ENCODE assay signal across 14 mouse cellular contexts in genomic region chr14:57606663-57607365, GRCm38 (mm10). TPM values are rescaled to one million over a fixed set of nuclear protein-coding genes. Genes with fewer than 3 reads are reported as not detected.
DNase-seq lines count a peak whose midpoint lies in the region; ATAC-seq and TF ChIP-seq lines count a peak whose summit lies in the region.
"Had no signal": no experiment of that assay in that cellular context is flagged by ENCODE, and none has a peak within 500 bp of the region (broad histone marks: within the 10 kb centered on the region; RNA-seq: fewer than 3 reads in every experiment).

No protein-coding gene starts in this region.

- peaks cover 30% of the 10 kb centered on the region for H3K36me3 ChIP-seq in embryonic facial prominence, embryonic 14.5 days (ENCODE audit: control insufficient read depth, insufficient read depth, low read length)
- H3K36me3 ChIP-seq in embryonic facial prominence, embryonic 10.5 days (replicated peaks) = peaks cover 43% of the 10 kb centered on the region
- peaks cover 21% of the 10 kb centered on the region for H3K36me3 ChIP-seq in heart, postnatal 0 days (replicated peaks; ENCODE audit: control insufficient read depth, insufficient read depth, low read length)
- 0 out of 2 replicates have a peak, but pooled peaks cover 8% of the 10 kb centered on the region for H3K36me3 ChIP-seq in lung, postnatal 0 days (ENCODE audit: insufficient read depth, low read length)

- ATAC-seq in embryonic facial prominence, embryonic 14.5 days (ENCODE audit: low read depth) = 0 out of 2 replicates have a peak, but pooled peaks have one; percentile 14
- no peak for ATAC-seq in heart, postnatal 0 days (ENCODE audit: insufficient read depth, low read depth)
- ATAC-seq in lung, postnatal 0 days = peak; percentile 78
- ATAC-seq in erythroblast, adult 5-6 weeks (replicated peaks; ENCODE audit: low FRiP score, poor library complexity, severe bottlenecking) = no peak

- H3K9me3 ChIP-seq in embryonic facial prominence, embryonic 14.5 days (ENCODE audit: control insufficient read depth, low read length) = no peaks in the 10 kb centered on the region
- H3K9me3 ChIP-seq in embryonic facial prominence, embryonic 10.5 days = no peaks in the 10 kb centered on the region
- H3K9me3 ChIP-seq in heart, postnatal 0 days (replicated peaks; ENCODE audit: control insufficient read depth, low read length) = no peaks in the 10 kb centered on the region
- no peaks in the 10 kb centered on the region for H3K9me3 ChIP-seq in lung, postnatal 0 days (ENCODE audit: low read length)
- H3K9me3 ChIP-seq: embryonic facial prominence, embryonic 12.5 days; limb, embryonic 15.5 days; neural tube, embryonic 13.5 days; stomach, embryonic 15.5 days had no signal

- no peak overlapping the region for H3K9ac ChIP-seq in embryonic facial prominence, embryonic 14.5 days (ENCODE audit: low read depth, low read length)
- no peak overlapping the region for H3K9ac ChIP-seq in heart, postnatal 0 days (replicated peaks; ENCODE audit: low read depth, low read length)
- H3K9ac ChIP-seq in lung, postnatal 0 days (replicated peaks; ENCODE audit: low read depth) = no peak overlapping the region
- H3K9ac ChIP-seq: embryonic facial prominence, embryonic 12.5 days; limb, embryonic 15.5 days; neural tube, embryonic 13.5 days; stomach, embryonic 15.5 days had no signal

- intact Hi-C loops in heart, postnatal 36 days (cut with DNase I) = no loop called here

- WGBS in embryonic facial prominence, embryonic 14.5 days = 51% methylated on average over 8 of the region's 8 CpGs
- 82% methylated on average over 8 of the region's 8 CpGs for WGBS in embryonic facial prominence, embryonic 10.5 days
- 60% methylated on average over 8 of the region's 8 CpGs for WGBS in heart, postnatal 0 days
- 26% methylated on average over 8 of the region's 8 CpGs for WGBS in lung, postnatal 0 days

- peaks cover 13% of the 10 kb centered on the region; the same call in 1 of the 2 replicates for H3K4me1 ChIP-seq in embryonic facial prominence, embryonic 14.5 days (ENCODE audit: control insufficient read depth, insufficient read depth, low read length)
- H3K4me1 ChIP-seq in embryonic facial prominence, embryonic 10.5 days = peaks cover 7% of the 10 kb centered on the region; the same call in 1 of the 2 replicates
- H3K4me1 ChIP-seq in heart, postnatal 0 days (ENCODE audit: control insufficient read depth, insufficient read depth) = 0 out of 2 replicates have a peak, but pooled peaks cover 6% of the 10 kb centered on the region
- H3K4me1 ChIP-seq in lung, postnatal 0 days (ENCODE audit: insufficient read depth, low read depth, low read length) = peaks cover 8% of the 10 kb centered on the region; the same call in 1 of the 2 replicates

- H3K4me2 ChIP-seq in embryonic facial prominence, embryonic 14.5 days (ENCODE audit: low read depth, low read length) = no peak overlapping the region
- H3K4me2 ChIP-seq in heart, postnatal 0 days (ENCODE audit: low read depth, low read length) = no peak overlapping the region
- H3K4me2 ChIP-seq in lung, postnatal 0 days (replicated peaks; ENCODE audit: low read depth, low read length) = peak overlapping the region; percentile 15; the same call in 1 of the 2 replicates
- H3K4me2 ChIP-seq: embryonic facial prominence, embryonic 12.5 days; limb, embryonic 15.5 days; midbrain, embryonic 11.5 days; neural tube, embryonic 13.5 days; stomach, embryonic 15.5 days had no signal

- peak; percentile 14; the same call in 1 of the 2 replicates for TF ChIP-seq EP300 in heart, postnatal 0 days (IDR thresholded peaks at IDR 0.05; ENCODE audit: low read depth)
- TF ChIP-seq EP300 in lung, postnatal 0 days (IDR thresholded peaks at IDR 0.05) = peak; percentile 86

- TF ChIP-seq CTCF in heart, postnatal 0 days (IDR thresholded peaks at IDR 0.05; ENCODE audit: low read depth) = no peak
- no peak for TF ChIP-seq CTCF in lung, postnatal 0 days (IDR thresholded peaks at IDR 0.05)

- no peak overlapping the region for H3K4me3 ChIP-seq in embryonic facial prominence, embryonic 14.5 days (ENCODE audit: low read depth, low read length)
- no peak overlapping the region for H3K4me3 ChIP-seq in embryonic facial prominence, embryonic 10.5 days
- H3K4me3 ChIP-seq in heart, postnatal 0 days (ENCODE audit: low read depth, low read length) = no peak overlapping the region
- H3K4me3 ChIP-seq in lung, postnatal 0 days (ENCODE audit: low read depth, low read length) = no peak overlapping the region
- H3K4me3 ChIP-seq: embryonic facial prominence, embryonic 12.5 days; limb, embryonic 15.5 days; neural tube, embryonic 13.5 days; stomach, embryonic 15.5 days had no signal

- peak overlapping the region; percentile 35 for H3K27ac ChIP-seq in embryonic facial prominence, embryonic 14.5 days (replicated peaks; ENCODE audit: low read depth, low read length)
- H3K27ac ChIP-seq in embryonic facial prominence, embryonic 10.5 days (replicated peaks) = no peak overlapping the region
- H3K27ac ChIP-seq in heart, postnatal 0 days (ENCODE audit: low read depth) = no peak overlapping the region; the same call in 1 of the 2 replicates
- peak overlapping the region; percentile 48 for H3K27ac ChIP-seq in lung, postnatal 0 days (ENCODE audit: low read length)
- H3K27ac ChIP-seq: macrophage had no signal

- H3K27me3 ChIP-seq in embryonic facial prominence, embryonic 14.5 days (replicated peaks; ENCODE audit: control insufficient read depth, insufficient read depth, low read length) = no peaks in the 10 kb centered on the region
- H3K27me3 ChIP-seq in embryonic facial prominence, embryonic 10.5 days (replicated peaks; ENCODE audit: low read depth, poor library complexity, severe bottlenecking) = no peaks in the 10 kb centered on the region
- H3K27me3 ChIP-seq in heart, postnatal 0 days (ENCODE audit: control insufficient read depth, insufficient read depth, low read length) = no peaks in the 10 kb centered on the region
- H3K27me3 ChIP-seq in lung, postnatal 0 days (replicated peaks; ENCODE audit: insufficient read depth, low read length) = no peaks in the 10 kb centered on the region
- H3K27me3 ChIP-seq: embryonic facial prominence, embryonic 12.5 days; limb, embryonic 15.5 days; neural tube, embryonic 13.5 days; stomach, embryonic 15.5 days had no signal

- DNase-seq in embryonic facial prominence, embryonic 14.5 days (ENCODE audit: low spot score) = peak; percentile 79
- DNase-seq in embryonic facial prominence, embryonic 10.5 days (ENCODE audit: low spot score) = no peak
- peak; percentile 31 for DNase-seq in heart, postnatal 0 days (ENCODE audit: low spot score)
- DNase-seq in heart, postnatal 36 days = no peak
- peak; percentile 83 for DNase-seq in lung, postnatal 0 days (ENCODE audit: low spot score)
- DNase-seq in lung, postnatal 4 days = no peak
- no peak for DNase-seq in adrenal gland, postnatal 10 days

RNA-seq across cellular contexts. Expression of gene Eef1akmt1, which starts 35.4 kb away (rescaled TPM):
- polyA plus RNA-seq in embryonic facial prominence, embryonic 14.5 days (2014; fragmentation: Nextera tagmentation; extraction: Ambion mirVana) = 87.2 and 105 TPM in 2 replicates
- polyA plus RNA-seq in embryonic facial prominence, embryonic 10.5 days (2016; fragmentation: Nextera tagmentation; extraction: Ambion mirVana) = 107 and 112 TPM in 2 replicates
- total RNA-seq in heart, postnatal 0 days (2014; rRNA removed; ENCODE audit: low replicate concordance) = 21.4 and 46.9 TPM in 2 replicates
- polyA plus RNA-seq in heart, postnatal 0 days (2015; fragmentation: Nextera tagmentation; extraction: Ambion mirVana) = 79.3 and 88.3 TPM in 2 replicates
- total RNA-seq in heart, postnatal 36 days (2021) = 10 to 100 TPM; 30.6 to 33.2 TPM
- 64.1 and 69.9 TPM in 2 replicates for polyA plus RNA-seq in lung, postnatal 0 days (2015; fragmentation: Nextera tagmentation; extraction: Ambion mirVana)
- total RNA-seq in erythroblast, adult 5-6 weeks (2015; ENCODE audit: low replicate concordance) = 4.6 and 8.5 TPM in 2 replicates
- total RNA-seq in erythroblast, adult 5-6 weeks (2017; ENCODE audit: low replicate concordance) = 3.2 and 7.7 TPM in 2 replicates
- 10 to 100 TPM; 32.3 to 34.6 TPM for total RNA-seq in adrenal gland, postnatal 10 days (2021)

RNA-seq across cellular contexts. Expression of gene Xpo4, which starts 58.4 kb away (rescaled TPM):
- 23.0 and 26.5 TPM in 2 replicates for polyA plus RNA-seq in embryonic facial prominence, embryonic 14.5 days (2014; fragmentation: Nextera tagmentation; extraction: Ambion mirVana)
- 30.0 and 32.9 TPM in 2 replicates for polyA plus RNA-seq in embryonic facial prominence, embryonic 10.5 days (2016; fragmentation: Nextera tagmentation; extraction: Ambion mirVana)
- 10.9 and 26.0 TPM in 2 replicates for total RNA-seq in heart, postnatal 0 days (2014; rRNA removed; ENCODE audit: low replicate concordance)
- polyA plus RNA-seq in heart, postnatal 0 days (2015; fragmentation: Nextera tagmentation; extraction: Ambion mirVana) = 5.1 and 6.5 TPM in 2 replicates
- 10 to 100 TPM; 10.5 to 12.7 TPM for total RNA-seq in heart, postnatal 36 days (2021)
- polyA plus RNA-seq in lung, postnatal 0 days (2015; fragmentation: Nextera tagmentation; extraction: Ambion mirVana) = 6.4 and 7.0 TPM in 2 replicates
- total RNA-seq in erythroblast, adult 5-6 weeks (2015; ENCODE audit: low replicate concordance) = 13.1 and 15.7 TPM in 2 replicates
- total RNA-seq in erythroblast, adult 5-6 weeks (2017; ENCODE audit: low replicate concordance) = 26.1 and 51.7 TPM in 2 replicates
- total RNA-seq in adrenal gland, postnatal 10 days (2021) = 10 to 100 TPM; 20.7 to 28.1 TPM

Comparison
In these comparisons a context has a peak if more than half of its experiments do, and no peak if none do; other contexts are left out.
1. DNase-seq: peak in embryonic facial prominence, embryonic 14.5 days (single experiment), heart, postnatal 0 days (single experiment) and lung, postnatal 0 days (single experiment); none in embryonic facial prominence, embryonic 10.5 days (single experiment), heart, postnatal 36 days (0 of 2), lung, postnatal 4 days (0 of 2) and adrenal gland, postnatal 10 days (single experiment).
2. H3K27ac ChIP-seq: peak in embryonic facial prominence, embryonic 14.5 days (single experiment) and lung, postnatal 0 days (single experiment); none in embryonic facial prominence, embryonic 10.5 days (single experiment) and heart, postnatal 0 days (single experiment).
3. ATAC-seq: peak in embryonic facial prominence, embryonic 14.5 days (single experiment) and lung, postnatal 0 days (single experiment); none in heart, postnatal 0 days (single experiment) and erythroblast, adult 5-6 weeks (single experiment).